Mouse (Mus musculus): ENCODE measurements around the gene Gm6592.
"Not testable (repeated sequence)": the region's sequence is repeated elsewhere in the genome, so short reads cannot be mapped to it uniquely, and the experiment has no call there.

Gene Gm6592

DNA sequence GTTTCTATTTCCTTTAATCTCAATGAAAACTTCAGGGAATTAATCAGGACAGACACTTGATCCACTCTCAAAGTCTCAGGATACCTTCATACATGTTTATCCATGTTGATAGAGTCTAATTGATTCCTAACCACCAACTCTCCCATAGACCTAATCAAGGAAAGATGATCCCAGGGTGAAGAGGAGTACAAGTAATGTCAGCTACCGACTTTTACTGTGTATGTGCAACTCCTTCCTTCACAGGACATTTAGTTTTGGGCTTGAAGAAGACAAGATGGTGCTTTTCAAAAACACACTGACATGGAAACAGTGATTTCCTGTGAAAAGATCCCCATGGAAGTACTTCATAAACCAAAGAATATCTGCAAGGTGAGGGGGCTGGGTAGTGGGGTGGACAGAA lies at the start of gene Gm6592:
Gene Gm6592, plus strand, starts transcription at position 301 of the 400 bp plus-strand sequence.
- DNase-seq: no peak

DNA sequence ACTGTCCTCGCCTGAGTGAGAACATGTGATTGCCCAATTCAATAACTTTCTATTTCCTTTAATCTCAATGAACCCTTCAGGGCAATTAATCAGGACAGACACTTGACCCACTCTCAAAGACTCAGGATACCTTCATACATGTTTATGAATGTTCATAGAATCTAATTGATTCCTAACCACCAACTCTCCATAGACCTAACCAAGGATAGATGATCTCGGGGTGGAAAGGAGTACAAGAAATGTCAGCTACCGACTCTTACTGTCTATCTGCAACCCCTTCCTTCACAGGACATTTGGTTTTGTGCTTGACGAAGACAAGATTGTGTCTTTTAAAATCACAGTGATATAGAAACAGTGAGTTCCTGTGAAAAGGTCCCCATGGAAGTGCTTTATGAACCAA lies 40.4 kb upstream of the Gm6592 start, which contains the start of gene Ssxb5:
Gene Ssxb5, plus strand, starts transcription at position 301 of the 400 bp plus-strand sequence.
- DNase-seq: not testable (repeated sequence)

DNA sequence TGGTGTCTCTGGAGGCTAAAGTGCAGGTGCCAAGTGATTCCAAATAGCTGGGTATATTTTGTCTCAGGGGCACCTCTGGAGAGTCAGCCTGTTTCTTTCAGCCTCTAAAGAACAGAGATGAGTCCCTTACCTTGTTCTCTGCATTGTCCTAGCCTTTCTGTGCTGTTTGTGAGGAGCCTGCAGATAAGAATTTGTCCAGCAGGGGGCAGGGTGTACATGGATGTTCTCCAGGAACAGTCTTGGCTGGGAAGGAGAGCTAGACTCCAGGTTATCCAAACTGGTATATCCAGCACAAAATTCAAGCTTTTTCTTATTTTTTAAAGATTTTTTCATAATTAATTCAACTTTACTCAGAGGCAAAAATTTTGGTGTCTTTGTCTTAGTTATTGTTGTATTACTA lies 11.8 kb upstream of the Gm6592 start:
- DNase-seq: peak; percentile 50 to 52

DNA sequence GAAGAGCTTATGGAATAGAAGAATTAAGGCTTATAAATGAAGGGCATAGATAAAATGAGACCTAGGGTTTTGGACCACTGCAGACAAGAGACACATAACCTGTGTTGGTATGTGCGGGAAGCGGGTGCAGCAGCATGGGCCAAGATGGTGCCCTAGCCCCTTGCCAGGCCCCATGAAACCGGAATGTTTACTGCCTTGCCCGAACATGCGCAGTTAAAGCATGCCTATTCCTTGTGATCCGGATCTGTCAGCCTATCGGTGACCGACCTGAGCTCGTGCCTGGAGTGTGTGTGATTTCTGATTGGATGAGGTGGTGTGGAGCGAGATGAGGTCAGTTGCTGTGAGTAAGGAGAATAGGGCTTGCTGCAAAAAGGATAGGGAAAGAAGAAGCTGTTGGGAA lies 8.7 kb downstream of the Gm6592 start:
- no peak for DNase-seq

DNA sequence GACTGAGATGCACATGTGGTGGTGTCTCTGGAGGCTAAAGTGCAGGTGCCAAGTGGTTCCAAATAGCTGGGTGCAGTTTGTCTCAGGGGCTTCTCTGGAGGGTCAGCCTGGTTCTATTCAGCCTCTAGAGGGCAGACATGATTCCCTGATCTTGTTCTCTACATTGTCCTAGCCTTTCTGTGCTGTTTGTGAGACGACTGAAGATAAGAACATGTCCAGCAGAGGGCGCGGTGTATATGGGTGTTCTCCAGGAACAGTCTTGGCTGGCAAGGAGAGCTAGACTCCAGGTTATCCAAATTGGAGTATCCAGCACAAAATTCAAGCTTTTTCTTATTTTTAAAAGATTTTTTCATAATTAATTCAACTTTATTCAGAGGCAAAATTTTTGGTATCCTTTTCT lies 20.5 kb downstream of the Gm6592 start:
- DNase-seq: peak; percentile 49 to 58

DNA sequence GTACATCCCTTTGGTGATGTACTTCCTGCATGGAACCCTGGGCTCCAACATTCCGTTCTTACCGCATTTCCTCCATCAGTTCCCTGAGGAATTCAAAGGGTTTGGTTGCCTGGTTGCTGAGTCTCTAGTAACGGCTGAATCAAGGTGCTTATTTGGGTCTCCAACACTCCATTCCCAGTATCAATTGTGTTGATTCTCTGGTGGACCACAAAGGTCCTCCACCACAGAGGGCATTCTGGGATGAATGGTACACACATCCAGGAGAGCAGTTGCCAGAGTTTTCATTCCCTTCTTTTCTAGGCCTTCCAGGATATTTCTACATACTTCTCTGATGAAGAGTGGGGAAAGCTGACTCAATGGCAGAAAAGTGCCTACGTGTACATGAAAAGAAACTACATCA lies 30.2 kb downstream of the Gm6592 start, which contains the start of gene Gm5751:
Gene Gm5751, plus strand, starts transcription at position 301 of the 400 bp plus-strand sequence.
- DNase-seq: not testable (repeated sequence)

DNA sequence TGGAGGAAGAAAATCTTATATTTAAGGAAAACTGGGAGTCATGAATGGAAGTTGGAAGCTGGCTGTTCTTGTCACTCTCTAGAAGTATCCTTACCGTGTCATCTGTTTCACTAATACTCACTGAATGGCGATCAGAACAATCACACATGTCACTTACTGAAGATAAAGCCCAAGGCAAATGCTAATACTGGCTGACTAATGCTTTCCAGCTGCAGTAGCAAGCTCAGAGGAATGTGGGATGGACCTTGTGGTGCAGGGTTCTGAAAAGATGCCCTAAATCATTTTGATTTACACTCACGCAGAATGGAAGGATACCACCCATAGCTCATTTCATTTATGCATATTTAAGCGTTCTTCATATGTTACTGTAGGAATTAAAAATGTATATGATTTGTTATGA lies 40.5 kb downstream of the Gm6592 start:
- no peak for DNase-seq

DNA sequence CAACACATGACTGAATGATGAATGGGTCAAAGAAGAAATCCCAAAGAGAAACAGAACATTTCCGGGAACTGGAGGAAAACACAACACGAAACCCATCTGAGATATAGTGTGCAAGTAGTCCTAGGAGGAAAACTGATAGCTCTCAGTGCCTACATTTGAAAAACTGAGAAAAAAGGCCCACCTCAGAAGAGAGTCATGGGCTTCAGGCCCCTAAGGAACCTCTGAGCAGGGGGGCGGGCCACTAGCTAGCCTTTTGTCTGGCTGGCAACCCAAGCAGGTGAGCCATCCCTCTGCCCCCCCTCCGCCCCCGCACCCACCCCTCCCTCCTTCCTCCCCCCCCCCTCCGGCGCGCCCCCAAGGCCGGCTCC lies 48.2 kb downstream of the Gm6592 start:
- DNase-seq: no peak

DNA sequence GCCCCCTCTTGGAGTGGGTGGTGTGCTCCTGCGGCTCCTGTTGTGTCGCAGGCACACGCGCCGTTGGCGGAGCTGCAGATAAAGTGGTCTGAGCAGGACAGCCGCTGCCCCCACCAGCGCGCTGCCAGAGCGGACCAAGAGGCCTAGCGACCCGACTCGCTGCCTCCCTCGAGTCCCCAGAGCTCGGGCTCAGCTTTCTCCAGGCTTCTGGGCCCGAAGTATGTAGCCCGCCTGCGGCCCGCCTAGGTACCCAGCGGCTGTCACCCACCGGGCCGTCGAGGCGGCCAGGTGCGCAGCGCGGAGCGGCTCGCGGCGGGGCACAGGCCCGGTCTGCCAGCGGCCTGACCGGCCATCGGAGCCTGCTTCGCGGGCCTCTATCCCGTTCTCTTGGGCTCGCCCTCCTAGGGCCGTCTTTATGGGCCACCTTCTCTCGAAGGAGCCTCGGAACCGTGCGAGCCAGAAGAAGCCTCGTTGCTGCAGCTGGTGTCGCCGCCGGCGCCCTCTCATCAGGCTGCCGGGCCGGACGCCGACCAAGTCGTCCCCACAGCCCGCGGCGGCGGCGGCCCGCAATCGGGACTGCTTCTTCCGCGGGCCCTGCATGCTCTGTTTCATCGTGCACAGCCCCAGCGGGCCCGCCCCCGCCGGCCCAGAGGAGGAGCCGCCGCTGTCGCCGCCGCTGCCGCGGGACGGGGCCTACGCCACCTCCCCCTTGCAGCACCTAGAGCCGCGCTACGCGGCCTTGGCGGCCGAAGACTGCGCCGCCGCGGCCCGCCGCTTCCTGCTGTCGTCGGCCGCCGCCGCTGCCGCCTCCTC lies 48.8 kb downstream of the Gm6592 start, which contains the start of gene B630019K06Rik:
Gene B630019K06Rik, plus strand, starts transcription at position 40 of the 813 bp plus-strand sequence.
- DNase-seq: peak; percentile 42 to 52

DNA sequence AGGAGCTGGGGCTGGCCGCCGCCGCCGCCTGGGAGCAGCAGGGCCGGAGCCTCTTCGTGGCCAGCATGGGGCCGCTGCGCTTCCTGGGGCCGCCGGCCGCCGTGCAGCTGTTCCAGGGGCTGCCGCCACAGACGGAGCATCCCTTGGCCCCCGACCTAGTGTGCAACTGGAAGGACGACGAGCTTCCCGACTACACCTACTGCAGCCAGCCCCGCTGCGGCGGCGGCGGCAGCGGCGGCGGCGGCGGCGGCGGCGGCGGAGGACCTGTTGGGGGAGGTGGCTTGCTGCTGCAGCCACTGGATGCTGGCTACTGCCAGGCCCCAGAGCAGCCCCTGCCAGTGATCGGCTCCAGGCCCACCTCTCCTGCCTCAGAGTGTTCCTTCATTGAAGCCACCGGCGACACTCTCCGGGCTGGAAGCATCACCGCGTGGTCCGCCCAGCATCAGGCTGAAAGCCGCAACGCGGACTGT lies 49.4 kb downstream of the Gm6592 start:
- DNase-seq: peak; percentile 7 to 19
